Mouse (Mus musculus): ENCODE measurements around the gene Otop1. TPM values are rescaled to one million over a fixed set of nuclear protein-coding genes. Genes with fewer than 3 reads are reported as not detected.

Otop1 gene
- total RNA-seq, 2 experiments from 2014 or later: 0.16 to 1.1 TPM

DNA sequence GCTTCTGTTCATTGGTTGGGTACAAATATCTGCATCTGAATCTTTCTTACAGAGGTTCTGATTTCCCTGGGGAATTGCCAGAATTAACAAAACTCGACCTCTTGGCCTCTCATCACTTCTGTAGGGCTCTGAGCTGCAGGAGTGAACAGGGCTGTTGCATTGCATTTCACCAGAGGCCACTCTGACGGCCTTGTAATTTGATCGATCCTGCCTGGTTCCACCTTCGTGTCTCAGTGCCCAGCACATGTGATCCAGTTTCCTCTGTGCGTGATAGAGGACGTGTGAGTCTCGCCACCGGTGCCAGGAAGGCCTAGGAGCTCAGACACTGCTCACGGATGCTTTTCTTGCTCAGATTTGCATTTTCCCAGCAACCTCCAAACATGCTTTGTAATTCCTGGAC, 10.0 kb downstream of the Otop1 start:
- intact Hi-C loops (cut with DNase I): no loop called here

DNA sequence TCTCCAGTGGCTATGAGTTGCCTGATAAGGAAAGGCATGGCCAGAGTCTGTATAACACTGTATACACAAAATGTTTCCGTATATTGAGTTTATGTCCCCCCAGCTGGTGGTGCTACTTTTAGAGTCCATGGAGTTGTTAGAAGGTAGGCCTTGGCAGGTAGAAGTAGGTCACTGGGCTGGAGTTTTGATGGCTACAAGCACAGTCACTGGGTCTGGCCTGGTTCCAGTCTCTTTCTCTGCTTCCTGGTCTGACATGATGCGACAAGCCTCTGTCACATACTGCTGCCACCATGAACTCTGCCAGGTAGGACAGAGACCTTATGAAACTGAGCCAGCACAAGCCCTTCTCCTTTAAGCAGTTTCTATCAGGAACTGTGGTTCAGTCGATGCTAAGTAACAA, 12.7 kb downstream of the Otop1 start:
- intact Hi-C loops (cut with DNase I): no loop called here

More for the DNA sequence above, 10.0 kb downstream of the Otop1 start:
- no peak for DNase-seq

DNA sequence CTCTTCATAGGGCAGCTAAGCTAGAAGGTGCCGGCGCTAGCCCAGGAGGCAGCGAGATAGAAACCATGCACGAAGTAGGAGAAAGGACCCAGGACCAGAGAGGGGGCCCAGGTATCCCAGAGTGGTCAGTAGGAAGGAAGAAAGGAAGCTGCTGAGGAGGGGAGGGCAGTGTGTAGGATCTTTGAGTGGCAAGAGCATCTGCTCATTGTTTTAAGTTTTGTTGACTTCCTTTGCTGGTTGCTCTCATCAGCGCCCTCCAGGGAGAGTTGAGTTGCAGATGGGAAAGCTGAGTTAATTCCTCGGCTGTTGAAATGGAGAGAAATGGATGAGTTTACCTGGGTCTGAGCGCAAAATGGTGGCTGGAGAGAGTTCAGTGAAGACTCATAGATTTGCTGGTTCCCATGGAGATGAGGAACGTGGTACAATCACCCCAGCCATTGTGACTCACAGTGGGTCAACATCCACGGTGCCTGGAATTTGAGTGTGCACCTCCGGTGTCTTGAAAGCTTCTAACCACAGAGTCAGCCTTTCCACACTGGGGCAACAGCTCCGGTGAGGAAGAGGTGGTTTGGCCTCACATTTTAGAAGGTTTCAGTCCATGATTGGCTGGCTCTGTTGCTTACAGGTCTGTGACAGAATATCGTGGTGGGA, 26.1 kb downstream of the Otop1 start:
- intact Hi-C loops (cut with DNase I): no loop called here

More for the DNA sequence above, 12.7 kb downstream of the Otop1 start:
- DNase-seq: no peak

DNA sequence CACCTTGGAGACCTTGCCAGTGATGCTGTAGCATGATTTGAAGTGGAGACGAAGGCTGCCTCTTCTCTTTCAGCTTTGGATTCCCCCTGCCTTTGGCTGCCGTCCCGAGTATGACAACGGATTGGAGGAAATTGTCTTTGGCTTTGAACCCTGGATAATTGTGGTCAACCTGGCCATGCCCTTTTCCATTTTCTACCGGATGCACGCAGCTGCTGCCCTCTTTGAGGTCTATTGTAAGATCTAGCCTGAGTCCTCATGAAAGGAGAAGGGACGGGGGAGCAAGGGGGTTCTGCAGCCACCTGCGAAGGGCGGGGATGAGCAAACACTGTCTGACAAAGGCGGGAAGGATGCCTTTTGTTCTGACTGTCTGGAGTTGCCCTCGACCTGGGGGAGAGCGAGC, 26.9 kb downstream of the Otop1 start:
- no peak for DNase-seq
- intact Hi-C loops (cut with DNase I): no loop called here

More for the DNA sequence above, 26.1 kb downstream of the Otop1 start:
- no peak for DNase-seq

DNA sequence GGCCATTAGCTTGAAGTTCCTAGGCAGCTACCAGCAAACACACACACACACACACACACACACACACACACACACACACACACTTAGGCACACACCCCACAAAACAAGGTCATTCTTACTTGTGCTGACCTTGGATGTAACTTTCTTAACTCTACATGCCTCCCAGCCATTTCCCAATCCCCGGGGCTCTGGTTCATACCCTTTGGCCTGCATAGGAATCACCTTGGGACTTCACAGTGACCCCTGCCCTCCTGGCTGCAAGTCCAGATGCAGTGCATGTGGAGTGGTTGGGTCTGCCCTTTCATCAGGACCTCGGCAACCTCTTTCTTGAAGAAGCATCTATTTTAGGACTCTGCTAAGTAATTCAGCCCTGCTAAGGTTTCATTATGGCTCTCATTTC, 29.5 kb downstream of the Otop1 start:
- intact Hi-C loops (cut with DNase I): no loop called here
- no peak for DNase-seq

DNA sequence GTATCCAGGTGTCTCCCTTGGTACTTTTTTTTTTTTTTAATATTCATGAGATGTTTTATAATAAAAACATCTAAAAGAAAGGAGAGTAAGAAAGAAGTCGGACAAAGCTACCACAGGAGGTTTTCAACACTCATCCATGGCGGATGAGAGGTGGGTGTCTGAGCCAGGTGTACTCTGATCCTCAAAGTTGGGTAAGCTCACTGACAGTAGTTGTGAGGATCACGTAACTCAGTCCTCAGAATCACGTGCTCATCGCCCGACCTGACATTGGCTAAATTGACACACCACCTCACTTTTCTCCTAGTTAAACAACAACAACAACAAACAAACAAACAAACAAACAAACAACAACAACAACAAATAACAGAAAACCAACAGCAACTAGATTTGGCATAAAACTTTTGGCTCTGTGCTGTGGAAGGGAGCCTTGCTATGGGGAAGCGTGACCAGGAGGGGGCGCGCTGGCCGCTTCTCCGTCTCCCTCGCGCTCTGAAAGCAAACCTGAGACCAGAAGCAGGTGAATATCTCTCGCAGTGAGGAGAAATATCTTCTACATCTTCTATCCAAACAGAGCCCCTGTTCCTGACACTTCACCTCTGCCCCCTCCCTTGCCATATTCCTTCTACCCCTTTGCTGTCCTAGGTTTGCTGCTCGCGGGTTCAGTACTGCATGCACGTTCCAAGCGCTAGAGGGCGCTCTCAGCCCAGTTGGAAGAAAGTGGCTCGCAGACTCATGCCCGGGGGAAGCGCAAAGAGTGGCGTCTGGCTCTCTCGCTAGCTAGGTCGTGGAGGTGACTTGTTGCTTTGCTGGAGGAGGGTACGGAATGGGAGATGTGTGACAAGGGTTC, 31.7 kb downstream of the Otop1 start:
- intact Hi-C loops (cut with DNase I): loop anchor here (1.0 to 2.0 kb wide), 4 partner anchors 163 to 325 kb away; no protein-coding TSS in a partner anchor

DNA sequence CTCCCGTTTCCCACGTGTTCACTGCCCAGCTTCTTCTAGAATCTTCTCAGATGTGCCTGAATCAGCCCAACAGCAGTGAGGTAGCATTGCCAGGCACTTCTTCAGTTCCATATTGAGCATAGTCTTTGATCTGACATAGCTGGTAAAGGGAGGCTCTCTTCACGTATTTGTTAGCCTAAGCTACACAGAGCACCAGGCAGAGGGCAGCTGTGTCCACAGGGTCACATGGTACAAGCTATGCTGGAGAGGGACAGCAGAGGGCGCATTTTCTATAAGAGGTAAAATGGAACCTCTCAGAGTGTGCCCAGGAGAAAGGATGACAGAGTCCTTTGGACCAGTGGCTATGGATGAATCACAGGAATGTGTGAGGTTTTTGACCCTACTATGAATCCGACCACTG, 33.1 kb downstream of the Otop1 start:
- intact Hi-C loops (cut with DNase I): no loop called here
- DNase-seq: peak; percentile 13 to 51

More for the DNA sequence above, 31.7 kb downstream of the Otop1 start:
- DNase-seq: peak; percentile 91 to 92

DNA sequence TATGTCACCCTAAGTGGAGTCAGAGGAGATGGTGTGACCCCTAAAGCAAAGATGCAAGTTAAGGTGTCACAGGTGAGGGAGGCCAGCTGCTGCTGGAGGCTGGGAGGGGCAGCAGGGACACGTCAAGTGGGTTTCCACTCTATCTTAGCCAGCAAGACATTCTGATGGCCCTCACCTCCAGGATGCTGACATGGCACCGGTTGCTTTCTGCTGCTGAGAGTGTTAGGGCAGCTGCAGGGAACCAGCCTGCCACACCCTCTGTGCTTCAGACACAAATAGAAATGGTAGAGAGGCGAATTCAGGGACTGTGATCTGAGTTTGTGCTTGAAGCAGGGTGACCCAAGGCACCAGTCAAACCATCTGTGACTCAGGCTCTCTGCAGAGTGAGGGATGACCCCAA, 34.0 kb downstream of the Otop1 start:
- intact Hi-C loops (cut with DNase I): no loop called here
- DNase-seq: no peak

DNA sequence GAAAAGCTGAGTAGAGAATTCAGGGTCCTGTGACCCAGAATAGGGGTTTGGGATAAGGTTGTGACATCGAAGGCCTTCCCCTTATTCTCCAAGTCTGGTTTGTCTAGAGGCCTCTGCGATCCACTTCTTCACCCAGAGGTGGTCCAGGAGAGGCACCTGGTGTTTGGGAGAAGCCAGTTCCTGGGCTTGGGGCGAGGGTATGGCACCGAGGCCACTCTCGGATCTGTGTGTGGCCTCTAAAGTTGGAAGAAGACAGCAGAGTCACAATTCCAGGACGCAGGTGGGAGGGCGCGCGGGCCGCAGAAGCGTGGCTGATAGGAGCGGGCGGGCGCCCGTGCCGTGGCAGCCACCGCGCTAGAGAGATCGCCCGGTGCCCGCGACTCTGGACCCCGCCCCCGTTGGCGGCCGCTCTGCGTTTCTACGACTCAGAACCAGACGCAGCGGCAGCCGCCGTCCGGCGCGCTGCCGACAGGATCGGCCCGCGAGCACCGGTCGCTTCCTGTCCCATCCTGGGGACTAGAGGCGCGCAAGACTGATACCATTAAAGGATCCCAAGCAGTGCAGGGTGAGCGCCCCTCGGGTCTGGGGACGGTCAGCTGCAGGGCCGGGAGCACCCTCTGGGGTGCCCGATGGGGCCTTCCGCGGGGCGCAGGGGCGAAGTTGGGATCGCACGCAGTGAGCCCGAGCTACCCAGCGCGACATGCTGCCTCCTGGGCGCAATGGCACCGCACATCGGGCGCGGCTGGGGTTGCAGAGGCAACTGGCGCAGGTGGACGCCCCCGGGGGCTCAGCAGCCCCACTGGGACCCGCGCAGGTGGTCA, 43.4 kb downstream of the Otop1 start, which contains the start of gene Drd5:
TSS of gene Drd5 (plus strand) at position 402 of the 821 bp plus-strand sequence.
- DNase-seq: no peak
- intact Hi-C loops (cut with DNase I): no loop called here

DNA sequence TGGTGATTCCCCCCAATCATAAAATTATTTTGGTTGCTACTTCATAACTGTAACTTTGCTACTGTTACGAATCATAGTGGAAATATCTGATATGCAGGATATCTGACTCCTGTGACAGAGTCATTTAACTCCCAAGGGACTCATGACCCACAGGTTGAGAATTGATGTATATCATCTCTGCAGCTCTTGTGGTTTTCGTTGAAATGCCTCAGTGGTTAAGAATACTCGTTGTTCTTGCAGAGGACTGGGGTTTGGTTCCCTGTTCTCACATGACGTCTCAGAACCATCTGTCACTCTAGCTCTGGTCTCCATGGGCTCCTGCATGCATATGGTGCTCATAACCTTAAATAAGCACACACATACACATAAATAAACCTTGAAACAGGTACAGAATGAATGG, 57.6 kb downstream of the Otop1 start:
- intact Hi-C loops (cut with DNase I): no loop called here

DNA sequence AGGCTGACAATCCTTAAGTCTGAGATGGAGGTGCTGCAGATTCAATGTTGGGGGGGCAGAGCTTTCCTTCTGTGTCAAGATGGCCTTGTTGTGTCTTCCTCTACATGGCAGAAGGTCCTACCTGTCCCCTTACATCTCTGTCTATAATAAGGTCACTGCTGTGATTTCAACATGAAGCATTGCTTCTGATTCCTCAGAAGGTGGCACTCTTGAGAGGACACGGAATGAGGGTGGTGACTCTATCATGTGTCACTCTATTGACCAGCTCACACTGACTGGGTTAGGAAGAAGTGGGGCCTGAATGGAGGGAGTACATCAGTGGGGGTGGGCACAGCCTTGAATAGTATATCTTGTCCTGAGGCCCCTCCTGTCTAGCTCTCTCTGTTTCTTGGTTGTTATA, 58.8 kb downstream of the Otop1 start:
- intact Hi-C loops (cut with DNase I): no loop called here
- no peak for DNase-seq

More for the DNA sequence above, 57.6 kb downstream of the Otop1 start:
- DNase-seq: no peak

DNA sequence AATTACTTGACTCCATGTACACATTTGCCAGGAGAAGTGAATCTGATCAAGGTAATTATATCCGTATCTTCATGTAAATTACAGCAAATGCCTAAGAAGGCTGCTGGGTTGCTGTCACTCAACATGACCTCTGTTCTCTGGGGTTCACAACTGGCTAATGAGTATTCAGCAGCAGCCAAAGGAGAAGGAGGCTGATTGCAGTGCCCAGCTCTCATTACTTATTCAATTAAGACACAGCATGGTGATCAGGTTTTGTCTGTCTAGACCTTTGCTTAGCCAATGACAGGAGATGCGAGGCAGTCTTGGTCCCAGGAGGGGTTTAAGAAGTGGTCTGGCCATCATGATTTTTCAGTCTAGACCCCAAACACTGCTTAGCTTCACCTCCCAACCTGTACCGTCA, 67.3 kb downstream of the Otop1 start:
- intact Hi-C loops (cut with DNase I): no loop called here
- no peak for DNase-seq

DNA sequence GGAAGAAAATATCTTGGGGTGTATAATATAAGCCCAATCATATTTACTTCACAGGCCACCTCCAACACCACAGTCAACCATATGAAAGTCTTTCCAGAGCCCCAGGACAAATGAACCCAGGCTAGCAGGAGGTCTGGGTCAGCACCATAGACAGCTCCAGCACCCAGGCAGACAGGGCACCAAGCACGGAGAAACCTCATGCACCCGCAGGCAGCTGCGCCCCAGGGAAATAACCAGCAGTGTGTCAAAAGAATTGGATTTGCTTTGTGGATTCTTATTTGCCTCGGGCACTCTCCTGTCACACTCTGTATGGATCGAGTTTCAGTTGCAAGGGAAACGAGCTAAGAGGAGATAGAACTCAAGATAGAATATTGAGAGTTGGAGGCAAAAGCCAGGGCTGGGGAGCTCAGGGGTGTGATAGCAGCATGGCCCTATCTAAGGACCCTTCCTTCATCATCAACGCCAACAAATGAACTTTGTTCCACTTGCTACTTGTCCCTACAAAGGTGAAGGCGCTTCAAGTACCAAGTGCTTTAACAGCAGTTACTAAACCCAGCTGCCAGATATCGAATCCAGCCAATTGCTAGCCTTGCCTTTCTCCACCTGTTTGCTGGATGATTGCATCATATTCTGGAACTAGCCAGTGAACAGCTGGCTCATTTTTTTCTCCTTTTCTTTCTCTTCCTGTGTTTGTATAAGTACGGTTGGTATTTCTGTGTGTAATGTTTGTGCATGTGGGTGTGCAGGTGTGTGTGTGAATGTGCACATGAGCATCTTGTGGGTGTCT, 71.1 kb downstream of the Otop1 start:
- peak; percentile 10 for DNase-seq
- intact Hi-C loops (cut with DNase I): no loop called here

DNA sequence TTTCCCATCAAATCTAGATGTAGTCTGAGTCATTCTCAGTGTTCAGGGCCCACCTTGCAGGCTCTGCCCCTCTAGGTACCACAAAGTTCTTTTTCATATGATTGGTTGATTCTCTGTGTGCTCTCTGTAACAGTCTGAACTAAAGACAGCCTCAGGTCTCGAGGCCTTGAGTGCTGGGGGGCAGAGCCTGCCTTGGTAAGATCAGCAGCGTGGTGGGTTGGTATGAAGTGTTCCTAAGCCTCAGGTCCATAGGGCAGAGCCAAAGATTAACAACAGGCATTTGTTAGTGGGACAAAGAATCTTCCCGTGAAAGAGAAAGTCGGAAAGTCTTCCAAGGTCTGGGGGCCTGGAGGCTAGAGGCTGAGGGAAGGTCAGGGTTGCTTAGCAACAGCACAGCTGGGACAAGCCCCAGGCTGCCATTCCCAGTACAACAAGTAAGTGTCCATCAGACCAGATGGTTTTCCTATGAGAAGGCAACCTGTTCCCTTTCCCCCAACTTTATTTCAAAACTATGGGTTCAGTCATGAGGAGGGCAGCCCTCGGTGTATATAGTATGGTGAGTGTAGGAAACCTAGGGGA, 74.7 kb downstream of the Otop1 start:
- no peak for DNase-seq
- intact Hi-C loops (cut with DNase I): no loop called here

Other genes starting within 250 kb of the Otop1 start
- gene Stx18, start 237.2 kb upstream of the Otop1 start, total RNA-seq (2021): 10 to 100 TPM; 17.3 to 18.7 TPM
- 1 to 10 TPM; 7.6 to 9.5 TPM for gene Nsg1, start 116.1 kb upstream of the Otop1 start, total RNA-seq (2021)
- gene Zbtb49, start 55.5 kb upstream of the Otop1 start, total RNA-seq (2021): 1 to 10 TPM; 3.9 to 4.4 TPM
- 10 to 100 TPM; 18.7 to 19.0 TPM for gene Lyar, start 55.5 kb upstream of the Otop1 start, total RNA-seq (2021)
- 10 to 100 TPM; 15.6 to 15.8 TPM for gene Tmem128, start 15.8 kb upstream of the Otop1 start, total RNA-seq (2021)
- gene Drd5, start 43.4 kb downstream of the Otop1 start, total RNA-seq (2021): not detected
- gene Slc2a9, start 227.2 kb downstream of the Otop1 start, total RNA-seq (2021): 1 to 10 TPM; 1.4 to 2.3 TPM

Measured in heart, postnatal 36 days (tissue).